Mouse (Mus musculus) monocyte, adult 2 months (primary cell): ENCODE measurements at regions not wholly inside any gene's neighbourhood (a gene's known extent, or its start where the extent isn't known, plus 50 kb on each side); places are given as distances from the start of the nearest gene placed in this dataset.

Source experiments
- DNase-seq, 2 experiments: peaks; one replicate each; pipeline ENCODE4 v3.0.0; 2022; ENCODE audit warnings: low spot score in 2 of 2, low read depth in 1 of 2

DNA sequence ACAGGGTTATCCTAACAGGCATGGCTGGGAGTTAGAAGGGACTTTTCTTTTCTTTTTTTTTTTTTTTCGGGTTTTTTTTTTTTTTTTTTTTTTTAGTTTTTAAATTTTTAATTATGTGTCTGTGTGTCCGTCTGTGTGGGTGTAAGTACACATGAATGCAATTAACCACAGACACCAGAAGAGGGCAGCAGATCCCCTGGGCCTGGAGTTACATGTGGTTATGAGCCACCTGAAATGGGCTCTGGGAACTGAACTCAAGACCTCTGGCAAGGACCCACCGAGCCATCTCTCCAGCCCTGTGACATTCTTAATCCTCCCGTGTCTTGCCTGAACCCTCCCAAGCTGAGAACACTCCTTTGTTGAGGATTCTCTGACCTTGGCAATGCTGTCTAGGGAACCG is 157.0 kb downstream of the Zfp36l2 start:
- DNase-seq, result no peak

DNA sequence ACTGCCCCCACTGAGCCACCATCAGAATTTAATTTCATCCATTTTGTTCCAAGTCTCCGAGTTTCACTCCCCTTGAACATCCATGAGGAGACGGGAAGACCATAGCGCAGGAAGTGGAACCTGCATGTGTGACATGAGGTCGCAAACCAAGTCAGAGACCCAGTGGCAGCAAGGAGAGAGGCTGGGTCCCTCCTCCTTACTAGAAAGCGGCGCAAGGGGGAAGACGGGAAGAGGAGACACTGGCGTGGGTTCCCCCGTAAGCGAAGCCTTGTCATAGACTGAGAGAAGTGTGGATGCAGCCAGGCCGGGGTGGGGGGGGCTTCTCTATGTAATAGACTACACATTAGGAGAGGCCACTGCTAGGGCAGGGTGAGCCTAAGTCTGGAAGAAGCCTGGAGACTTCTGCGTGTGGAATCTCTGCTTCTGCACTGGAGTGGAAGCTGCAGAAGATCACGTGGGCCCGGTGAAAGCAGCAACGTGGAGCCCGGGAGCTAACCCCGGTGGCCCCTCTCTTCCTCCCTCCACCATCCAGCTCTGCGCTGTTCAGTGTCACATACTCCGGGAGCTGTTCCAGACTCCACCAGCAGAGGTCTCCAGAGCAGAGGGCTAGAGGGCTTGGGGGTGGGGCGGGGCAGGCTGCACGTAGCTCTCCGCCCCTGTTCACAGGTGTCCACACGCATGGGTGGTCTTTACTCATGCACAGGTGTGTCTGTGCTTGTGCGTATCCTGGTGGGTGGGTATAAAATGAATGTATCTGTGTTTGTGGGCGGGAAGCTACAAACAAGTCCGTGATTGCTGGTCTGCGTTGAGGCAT is 159.4 kb downstream of the Zfp36l2 start:
- DNase-seq, result peak; percentile 45 to 71

DNA sequence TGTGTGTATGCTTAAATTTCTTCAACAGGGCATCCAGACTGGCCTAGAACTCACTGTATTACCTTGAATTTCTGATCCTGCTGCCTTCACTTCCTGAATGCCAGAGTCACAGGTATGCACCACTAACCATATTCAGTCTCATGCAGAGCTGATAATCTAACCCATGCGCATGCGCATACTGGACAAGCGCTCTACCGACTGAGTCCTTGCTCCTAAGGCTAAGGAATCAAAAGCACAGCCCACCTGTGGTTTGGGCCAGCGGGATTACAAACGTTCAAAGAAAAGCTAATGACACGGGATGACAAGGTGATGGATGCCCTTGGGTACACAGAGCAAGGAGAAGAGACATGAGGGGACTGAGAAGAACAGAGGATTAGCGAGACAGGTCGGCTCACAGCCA is 160.5 kb downstream of the Zfp36l2 start:
- DNase-seq, result no peak

DNA sequence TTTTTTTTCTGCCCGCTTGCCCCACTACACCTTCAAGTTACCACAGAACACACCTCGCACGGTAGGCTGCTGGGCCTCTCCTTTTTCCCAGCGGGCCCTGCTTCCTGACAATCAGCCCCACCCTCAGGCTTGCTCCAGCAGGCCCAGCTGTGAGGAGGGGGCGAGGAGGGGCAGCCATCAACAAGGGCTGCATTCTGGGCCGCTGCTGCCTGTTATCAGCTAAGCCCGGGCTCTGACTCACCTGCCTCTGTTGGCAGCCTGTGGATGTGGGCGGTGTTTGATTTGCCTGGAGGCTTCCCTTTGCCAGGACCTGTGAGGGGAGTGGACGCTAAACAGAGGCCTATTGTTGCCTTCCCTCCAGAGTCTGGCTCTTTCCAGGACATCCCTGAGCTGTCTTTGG is 161.6 kb downstream of the Zfp36l2 start:
- no peak for DNase-seq

DNA sequence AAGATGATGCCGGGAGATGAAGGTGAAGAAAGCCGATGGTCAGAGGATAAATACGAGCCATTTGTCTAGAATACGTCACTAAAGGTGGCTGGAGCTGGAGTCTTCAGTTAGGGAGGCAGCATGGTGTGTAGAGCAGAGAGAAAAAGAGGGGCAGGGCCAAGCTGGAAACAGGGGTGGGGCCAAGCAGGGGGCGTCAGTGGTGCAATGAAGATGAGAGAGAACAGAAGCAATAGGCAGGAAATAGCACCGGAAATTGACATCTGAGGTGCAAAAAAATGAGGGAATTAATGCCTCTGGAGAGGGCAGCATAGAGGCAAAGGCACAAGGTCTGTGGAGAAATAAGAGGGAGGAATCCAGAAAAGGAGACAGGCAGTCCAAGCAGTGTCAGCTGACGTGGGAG is 165.4 kb downstream of the Zfp36l2 start:
- DNase-seq, result no peak

DNA sequence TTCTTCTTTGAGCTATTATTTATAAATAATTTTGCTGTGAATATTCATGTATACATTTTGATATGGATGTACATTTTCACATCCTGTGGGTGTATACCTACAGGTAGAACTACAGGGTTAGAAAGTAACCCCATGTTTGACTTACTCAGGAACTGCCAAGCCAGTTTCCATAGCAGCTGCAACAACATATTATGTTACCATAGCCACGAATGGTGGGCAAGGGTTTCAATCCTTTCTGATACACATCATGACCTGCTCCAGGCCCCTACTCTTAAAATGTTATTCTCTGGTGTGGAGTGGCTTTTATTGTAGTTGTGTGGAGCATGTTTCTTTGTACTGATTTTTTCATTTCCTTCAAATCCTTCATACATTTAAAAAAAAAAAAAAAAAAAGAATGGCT is 168.9 kb downstream of the Zfp36l2 start:
- no peak for DNase-seq

DNA sequence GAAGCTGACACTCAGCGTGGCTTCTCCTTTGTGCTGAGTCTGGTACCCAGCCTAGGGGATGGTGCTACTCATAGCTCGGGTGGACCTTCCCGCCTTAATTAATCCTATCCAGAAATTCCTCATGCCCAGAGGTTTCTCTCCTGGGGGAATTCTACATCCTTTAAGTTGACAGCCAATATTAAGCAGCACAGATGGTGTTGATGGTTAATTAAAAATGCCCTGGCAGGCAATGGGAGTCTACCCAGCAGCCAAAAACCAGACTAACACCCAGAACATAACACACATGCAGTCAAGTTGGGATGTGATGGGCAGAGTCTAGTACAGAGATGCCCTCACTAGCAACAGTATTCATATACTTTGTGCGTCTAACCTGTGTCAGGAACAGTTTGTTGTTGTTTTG is 169.9 kb downstream of the Zfp36l2 start:
- DNase-seq, result no peak

DNA sequence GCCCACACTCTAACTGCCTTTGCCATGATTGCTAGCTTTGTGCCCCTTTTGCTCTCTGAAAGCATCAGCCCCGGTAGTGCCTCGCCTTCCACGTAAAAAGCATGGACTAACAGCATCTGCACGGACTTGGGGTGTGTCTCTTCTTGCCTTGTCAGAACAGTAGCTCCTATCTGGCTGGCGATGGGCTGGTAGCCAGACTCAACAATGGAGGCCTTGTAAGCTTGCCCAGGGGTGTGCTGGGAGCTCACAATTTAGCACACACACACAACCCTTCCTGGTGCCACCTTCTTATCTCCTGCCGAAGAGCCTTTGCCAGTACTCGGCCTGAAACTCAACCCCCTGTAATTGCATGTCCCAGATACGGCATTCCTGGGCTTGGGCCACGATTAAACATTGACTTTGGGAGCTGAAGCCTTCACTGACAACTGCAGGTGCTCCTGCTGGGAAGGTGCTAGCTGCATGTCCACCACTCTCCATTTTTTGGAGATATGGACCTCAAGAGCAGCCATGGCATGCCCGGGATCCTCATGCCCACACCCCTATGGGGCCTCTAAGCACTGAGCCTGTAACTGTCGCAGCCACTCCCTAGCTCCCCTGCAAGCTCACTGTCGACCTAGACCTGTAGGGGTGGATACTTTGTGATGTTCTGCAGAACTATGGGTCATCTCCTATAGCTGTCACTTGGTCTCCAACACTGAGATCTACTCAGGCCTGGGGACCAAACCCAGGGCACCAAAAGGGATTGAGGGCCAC is 166.7 kb upstream of the Haao start:
- DNase-seq, result no peak

DNA sequence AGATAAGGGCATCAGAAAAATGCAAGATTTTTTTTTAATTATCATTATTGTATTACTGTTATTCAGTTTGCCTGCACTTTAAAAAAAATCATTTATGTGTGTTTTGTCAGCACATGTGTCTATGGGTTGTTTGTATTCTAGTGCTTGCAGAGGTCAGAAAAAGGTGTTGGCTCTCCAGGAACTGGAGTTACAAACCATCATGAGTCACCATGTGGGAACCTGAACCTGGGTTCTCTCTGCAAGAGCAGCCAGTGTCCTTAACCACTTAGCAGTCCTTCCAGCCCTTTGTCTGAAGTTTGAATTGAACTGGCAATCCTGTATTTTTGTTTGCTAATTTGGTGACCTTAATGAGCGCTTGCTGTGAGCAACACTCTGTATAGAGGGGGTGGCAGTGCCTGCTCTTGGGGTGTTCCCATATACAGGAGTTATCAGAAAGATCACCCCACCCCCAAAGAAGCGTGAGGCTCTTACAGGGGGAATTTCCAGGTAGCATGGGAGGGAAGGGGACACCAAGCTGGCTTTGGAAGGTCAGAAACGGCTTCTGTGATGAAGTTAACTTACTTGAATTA is 162.8 kb upstream of the Haao start:
- no peak for DNase-seq

DNA sequence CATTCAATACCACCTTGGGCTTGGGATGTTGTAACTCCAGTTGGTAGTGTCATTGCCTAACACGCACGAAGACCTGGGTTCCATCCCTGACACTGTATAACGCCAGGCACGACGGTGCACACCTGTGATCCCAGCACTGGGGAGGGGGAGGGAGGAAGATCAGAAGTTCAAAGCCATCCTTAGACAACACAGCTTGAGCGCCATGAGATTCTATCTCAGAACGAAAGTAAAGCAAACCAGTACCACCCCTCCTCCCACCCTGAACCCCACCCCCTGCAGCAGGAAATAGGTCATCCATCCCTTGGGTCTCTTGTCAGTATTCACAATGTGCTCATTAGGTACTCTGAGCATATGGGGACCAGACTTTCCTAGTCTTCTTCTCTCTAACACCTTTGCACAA is 162.2 kb upstream of the Haao start:
- no peak for DNase-seq

DNA sequence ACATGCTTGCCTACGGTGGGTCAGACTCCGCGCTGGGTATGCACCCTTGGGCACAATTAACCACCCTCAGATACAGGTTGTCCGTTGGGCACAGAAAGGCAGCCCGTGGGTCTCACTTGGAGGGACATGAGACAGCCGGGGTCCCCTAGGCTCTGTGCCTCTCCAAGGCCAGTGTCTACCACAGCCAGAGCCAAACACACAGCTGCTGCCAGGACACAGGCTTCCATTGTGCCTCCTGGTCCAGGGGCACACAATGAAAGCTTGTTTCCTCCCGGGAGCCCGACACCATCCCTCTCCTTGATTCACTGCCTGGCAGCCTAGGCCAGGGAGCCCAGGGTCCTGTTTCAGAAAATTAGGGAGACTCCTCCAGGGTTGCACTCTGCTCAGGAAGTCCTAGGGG is 161.4 kb upstream of the Haao start:
- no peak for DNase-seq

DNA sequence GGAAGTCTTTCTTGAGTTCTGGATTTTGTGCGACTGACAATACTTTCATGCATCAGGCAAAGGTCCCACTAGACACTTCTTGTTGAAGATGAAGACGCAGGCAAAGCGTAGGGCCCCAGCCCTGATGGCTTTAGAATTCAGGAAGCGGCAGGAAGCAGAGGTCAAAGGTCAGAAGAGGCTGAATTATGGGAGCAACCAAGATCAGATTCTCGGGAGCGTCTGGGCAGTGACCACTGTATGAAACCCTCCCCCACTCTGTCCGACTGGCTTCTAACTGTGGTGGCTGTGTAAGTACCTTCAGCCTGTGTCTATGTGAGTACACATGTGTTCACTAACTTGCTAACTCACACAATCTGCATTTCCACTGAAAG is 160.9 kb upstream of the Haao start:
- DNase-seq, result no peak

DNA sequence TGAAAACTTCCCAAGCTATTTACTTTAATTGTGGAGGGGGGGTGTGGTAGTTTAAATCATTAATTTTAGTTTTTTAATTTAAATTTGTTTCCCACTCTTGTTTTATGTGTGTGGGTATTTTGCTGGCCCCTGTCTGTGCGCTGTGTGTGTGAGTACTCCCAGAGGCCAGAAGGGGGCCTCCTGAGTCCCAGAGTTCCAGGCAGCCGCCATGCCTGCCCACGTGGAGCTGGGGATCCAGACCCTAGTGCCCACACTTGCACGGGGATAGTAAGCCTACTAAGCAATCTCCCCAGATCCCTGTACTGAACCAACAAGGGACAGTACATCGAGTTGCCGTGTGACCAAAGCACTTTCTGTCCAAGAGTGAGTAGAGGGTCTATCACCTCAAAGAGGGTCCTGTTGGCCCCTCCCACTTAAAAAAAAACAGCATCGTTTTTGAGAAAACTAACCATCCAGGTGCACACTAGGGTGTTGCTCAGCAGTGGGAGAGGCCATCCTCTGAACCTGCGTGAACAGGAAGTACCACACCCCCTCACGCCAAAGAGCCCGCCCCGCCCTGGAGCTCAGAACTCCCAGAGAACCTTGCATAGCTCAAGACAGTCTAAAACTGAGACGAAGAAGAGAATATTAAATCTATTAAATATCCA is 160.4 kb upstream of the Haao start:
- DNase-seq, result no peak

DNA sequence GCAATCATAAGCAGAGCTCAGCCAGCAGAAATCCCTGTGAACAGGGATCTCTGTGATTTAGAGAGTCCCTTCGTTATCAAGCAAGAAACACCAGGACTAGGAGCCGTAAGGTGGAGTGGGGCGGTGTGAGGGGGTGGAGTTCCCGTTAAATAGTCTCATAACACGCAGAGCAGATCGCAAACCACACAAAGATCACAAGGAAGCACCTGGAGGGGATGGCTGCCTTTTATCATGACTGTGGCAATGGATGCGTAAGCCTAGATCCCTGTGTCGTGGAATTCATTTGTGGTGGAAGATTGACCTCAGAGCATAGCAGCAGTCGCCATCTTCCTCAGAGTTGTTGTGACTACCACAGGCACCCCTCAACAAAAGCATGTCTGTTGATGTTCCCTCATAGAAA is 159.0 kb upstream of the Haao start:
- no peak for DNase-seq

DNA sequence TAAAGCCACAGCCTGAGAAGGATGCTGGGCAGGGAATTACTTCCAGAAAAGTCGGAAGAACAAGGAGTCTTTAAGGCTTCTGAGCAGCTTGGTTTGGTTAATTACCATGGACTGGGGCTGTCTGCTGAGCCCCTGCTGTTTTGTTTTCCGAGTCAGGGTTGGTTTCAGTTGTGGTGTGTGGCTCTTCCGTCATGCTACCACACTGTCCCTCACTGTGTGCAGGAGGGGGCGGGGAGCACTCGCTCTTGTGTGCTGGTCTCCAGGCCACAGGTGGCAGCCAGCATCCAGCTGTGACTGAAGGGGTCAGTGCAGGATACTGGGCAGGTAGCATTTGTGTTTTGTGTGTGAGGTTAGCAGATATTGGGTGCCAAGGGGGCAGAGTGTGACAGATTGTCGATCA is 156.5 kb upstream of the Haao start:
- no peak for DNase-seq

DNA sequence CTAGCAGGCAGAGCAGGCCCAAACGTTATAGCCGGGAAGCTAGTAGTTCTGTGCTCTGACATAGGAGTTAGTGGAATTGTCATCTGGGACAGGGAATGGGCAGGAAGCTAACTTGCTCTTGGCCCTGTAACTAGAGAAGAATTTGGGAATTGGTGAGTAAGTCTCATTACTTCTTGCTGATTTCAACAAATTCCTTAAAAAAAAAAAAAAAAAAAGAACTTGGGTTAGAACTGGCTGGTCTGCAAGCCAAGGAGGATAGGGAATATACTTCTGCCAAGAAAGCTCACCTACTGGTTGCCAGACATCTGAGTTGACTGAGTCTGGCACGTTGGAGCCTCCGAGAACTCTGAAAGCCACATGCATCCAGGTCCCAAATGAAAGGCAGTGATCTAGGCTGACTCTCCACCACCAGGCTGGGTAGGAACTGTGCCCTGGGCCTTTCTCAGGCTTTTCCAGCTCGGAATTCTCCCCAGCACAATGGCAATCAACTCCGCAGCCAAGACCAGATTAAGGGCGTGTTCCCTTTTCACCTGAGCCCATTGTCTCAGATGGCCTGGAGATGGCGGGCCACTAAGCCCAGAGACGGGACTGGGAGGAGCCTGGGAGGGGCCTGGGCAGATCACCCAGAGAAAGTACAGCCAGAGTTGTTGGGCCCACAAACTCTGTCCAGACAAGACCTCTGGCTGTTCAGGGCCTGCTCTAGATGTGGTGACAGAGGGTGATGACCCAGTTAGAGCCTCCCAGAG is 155.9 kb upstream of the Haao start:
- DNase-seq, result no peak

DNA sequence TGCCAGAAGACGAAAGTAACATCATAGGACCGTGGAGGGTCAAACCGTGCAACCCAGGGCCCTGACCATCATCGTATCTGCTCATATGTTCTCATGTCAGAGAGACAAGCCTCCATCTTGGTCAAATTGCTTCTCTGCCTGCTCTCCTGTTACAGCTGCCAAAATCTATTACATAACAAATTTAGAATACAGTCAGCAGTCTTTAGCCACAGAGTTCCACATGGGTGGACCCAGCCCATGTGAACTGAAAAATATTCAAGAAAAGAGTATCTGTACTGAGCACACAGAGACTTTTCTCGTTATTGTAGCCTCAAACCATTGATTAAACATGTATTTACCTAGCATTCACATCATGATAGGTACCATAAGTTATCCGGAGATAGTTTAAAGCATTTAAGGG is 155.2 kb upstream of the Haao start:
- no peak for DNase-seq

DNA sequence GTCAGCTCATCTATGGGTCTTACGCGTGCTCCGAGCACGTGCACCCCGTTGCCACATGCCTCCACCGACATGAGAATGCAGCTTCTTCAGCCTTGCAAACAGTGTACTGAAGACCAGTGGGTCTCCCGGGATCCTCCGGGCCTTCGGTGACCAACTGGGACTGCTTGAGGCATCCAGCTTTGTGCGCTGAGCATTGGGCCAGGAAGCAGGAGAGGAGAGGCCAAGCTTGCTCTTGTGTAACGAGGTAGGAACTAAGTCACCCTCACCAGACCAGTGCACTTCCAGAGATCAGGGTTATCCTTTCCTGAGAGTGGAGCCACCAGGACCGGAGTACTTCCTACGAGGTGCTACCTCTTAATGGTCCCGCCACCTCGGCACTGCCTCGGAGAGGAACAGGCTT is 154.6 kb upstream of the Haao start:
- DNase-seq, result no peak

DNA sequence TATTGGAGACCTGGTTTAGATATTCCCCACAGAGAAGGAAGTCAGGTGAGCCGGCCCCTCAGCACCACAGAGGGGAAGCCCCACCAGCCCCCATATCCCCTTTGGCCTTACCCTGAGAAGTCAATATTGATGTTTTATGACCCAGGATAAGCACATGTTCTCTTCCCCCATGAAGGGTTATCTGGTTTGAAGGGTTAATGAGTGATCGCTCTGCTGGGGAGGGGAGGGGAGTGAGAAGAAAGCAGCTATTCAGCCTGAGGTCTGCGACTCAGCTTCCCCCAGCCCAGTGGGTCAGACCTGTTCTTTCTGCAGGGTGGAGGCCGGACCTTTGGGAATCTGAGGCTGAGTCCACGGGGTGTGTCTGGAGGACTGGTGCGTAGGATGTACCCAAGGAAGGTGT is 152.4 kb upstream of the Haao start:
- no peak for DNase-seq

DNA sequence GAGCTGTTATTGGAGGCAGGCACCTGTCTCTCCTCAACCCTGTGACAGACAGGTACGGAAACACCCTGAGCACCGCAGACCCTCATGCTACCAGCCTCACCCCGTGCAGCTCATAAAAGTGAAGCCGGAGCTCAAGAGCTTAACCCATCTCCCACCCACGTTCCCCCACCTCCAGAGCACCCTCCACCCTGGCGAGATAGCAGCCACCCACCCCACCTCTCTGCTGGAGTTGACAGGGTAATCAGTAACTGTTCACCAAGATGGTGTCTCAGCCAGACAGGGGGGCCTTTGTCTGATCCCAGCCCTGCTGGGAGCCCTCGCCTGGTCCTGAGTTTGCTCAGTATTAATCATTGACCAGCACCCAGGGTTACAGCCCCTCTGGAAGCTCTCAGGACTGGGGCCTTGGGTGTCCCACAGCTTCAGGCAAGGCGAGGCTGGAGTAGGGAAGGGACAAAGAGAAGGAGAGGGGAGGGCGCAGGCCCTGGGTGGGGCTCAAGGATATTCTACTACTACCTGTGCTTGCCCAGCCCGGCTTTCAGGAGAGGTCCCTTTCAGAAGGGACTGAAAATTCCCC is 151.3 kb upstream of the Haao start:
- DNase-seq, result no peak

DNA sequence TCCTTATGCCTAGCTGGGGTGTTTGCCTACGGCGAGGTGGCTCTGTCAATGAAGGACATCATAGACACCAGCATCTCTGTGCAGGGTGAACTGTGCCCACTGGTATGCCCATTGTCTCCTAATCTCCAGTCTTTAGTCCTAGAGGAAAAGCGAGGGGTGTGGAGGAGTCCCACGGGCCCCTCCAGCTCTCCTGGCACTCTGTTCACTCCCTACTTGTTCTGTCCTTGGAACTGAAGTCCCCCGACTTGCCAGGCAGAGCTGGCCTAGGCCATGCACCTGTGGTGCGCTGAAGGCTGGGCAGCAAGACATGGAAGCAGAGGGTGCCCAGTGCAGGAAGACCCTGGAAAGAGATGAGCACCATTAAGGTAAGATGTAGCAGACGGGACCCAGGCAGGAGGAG is 150.6 kb upstream of the Haao start:
- DNase-seq, result no peak
